Mouse (Mus musculus) natural killer cell, adult 2 months (primary cell): ENCODE results near the gene Cnpy1.

ENCODE experiments used
- DNase-seq, 2 experiments: peaks; one replicate each; pipeline ENCODE4 v3.0.0; 2022; ENCODE audit warnings: low spot score in 2 of 2

Cnpy1 gene

DNA sequence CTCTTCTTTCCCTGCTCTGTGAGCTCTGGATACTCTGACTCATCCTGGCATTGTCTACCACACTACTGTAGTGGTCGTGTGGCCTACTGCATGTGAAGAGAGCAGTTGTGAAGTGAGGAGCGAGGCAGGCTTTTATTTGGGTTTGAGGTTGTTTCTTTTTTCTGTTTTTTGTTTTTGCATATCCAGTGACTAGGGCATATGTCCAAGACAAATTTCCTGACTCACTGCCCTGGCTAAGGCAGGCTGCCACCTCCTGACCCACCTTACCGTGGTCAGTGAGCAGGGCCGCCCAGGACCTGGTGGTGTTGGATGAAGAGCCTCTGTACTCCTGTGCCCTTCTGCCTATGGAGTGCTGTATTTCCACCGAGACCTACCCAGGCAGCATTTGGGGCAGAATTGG is 5.8 kb downstream of the Cnpy1 start:
- no peak for DNase-seq

- no peak for DNase-seq
Observed at GRCm38 (mm10) chr5:28238876-28239275, 6.7 kb downstream of the Cnpy1 start.

DNA sequence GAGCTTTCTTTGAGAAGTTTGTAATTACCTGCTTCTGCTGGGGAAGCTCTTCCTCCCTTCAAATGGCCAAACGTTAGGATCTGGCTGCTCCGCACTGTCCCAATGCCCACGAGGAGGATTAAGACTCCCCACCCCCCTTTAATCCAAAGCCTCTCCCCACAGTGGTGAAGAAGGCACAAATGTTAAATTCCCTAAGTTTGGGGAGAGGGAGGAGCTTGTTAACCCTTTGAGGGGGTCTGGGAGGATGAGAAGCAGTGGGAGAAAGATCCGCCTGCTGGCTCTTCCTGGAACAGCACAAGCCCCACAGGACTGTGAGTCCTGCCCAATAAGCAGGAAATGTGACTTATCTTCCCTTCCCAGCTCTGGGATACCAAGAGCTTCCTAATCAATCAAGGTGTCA is 7.5 kb downstream of the Cnpy1 start:
- no peak for DNase-seq

DNA sequence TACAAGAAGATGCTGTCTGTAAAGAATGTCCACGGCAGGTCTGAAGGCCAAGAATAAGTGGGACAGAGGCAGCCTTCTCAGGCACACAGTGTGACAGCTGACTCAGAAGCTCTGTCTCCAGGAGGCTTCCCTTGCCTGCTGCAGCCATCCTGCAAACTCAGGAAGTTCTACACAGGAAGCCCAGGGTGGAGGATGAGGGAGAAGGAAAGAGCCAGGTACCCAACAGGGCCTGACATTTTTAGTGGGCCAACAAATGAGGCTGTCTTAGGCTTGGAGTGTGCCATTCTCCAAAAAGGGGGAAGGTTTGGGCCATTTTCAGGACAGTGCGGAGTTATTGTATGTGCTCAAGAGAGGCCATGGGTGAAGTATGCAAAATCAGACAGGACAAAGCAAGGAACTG is 7.9 kb downstream of the Cnpy1 start:
- no peak for DNase-seq

DNA sequence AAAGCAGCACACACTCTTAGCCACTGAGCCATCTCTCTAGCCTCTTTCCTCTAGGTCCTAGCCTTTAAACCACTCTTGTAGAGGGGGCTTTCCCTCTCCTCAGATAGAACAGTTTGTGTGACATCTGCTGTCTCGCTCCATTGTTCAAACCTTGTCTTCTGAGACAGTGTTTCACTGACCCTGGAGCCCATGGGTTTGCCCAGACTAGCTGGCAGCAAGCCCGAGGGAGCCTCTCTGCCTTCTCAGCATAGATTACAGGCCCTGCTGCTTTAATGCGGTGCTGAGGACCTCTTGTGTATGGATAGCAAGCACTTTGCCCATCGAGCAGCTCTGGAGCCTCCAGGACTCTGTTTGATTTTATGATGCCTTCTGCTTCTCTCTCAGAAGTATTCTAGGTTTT is 8.6 kb downstream of the Cnpy1 start:
- DNase-seq, result no peak

- DNase-seq, result no peak
Observed at GRCm38 (mm10) chr5:28236098-28236497, 9.5 kb downstream of the Cnpy1 start.

DNA sequence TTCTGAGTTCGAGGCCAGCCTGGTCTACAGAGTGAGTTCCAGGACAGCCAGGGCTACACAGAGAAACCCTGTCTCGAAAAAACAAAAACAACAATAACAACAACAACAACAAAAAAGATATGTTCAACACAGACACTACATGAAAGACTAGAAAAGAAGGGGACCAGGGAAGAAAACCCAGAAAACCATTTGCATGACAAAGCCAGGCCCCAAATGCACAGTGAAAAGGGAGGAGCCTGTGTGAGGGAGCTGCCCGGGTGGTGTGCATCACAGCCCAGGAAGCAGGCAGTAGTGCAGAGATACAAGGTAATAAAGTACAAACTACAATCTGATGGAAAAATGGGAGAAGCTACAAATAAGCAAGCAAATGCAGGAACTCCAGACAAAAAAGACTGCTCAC is 13.5 kb downstream of the Cnpy1 start:
- DNase-seq, result no peak

GRCm38 (mm10) chr5:28219596-28219995 is 26.0 kb downstream of the Cnpy1 start:
- DNase-seq, result no peak

DNA sequence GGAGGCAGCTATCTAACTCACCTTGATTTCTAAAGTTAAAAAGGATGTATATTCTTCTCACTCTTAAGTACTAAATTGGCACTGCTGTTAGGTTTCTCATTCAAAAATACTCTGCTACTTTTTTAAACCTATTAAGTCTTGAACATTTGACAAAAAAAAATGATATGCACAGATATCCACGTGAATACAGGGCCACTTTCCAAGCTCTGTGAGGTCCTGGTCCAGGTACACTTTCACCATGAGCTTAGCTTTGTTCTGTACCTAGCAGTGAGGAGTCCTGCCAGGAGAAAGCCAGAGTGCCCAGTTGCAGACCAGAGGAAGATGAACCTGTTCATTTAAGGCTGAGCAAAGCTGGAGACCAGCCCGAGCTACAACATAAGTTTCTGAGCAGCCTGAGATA is 32.2 kb downstream of the Cnpy1 start:
- no peak for DNase-seq

GRCm38 (mm10) chr5:28211651-28212310 is 33.8 kb downstream of the Cnpy1 start:
- DNase-seq, result no peak

DNA sequence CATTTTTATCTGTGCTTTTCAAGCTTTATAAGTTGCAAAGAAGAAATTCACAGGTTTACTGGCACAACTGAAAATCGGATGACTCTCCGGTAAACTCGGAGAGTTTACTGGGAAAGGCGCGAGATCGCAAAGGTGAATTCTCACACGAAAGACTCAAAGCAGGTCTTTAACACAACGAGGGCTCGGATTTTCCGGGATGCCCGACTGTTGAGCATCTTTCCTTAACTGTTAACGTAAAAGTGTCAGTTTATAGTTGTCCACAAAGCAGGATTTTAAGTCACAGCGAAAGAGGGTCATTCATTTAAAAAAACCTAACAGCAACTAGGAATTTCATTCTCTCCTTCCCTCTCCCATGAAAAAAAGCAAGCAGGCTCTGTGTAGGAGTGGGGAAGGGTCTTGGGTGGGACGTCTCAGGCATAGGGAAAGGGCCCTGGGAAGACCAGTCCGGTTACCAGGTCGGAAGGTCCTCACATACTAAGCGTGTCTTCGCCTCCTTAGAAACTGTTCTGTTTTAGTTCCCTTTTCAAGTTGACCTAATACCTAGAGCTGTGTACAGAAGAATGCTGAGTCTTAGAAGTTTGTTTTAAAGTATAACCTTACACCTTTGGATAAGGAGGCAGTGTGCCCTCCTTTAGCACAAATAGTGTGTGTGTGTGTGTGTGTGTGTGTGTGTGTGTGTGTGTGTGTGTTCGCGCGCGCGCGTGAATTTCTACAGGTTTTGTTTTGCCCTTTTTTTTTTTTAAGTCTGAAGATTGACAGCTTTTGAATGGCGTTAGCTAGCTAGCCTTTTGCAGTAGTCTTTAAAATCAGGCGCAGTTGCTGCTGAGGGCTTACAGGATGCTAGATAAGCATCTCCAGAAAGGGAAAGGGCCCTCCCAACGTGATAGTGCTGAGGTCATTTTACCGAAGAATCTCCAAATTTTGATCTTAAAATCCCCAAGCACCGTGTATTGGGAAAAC is 34.7 kb downstream of the Cnpy1 start:
- DNase-seq, result no peak

GRCm38 (mm10) chr5:28209549-28210431 is 35.8 kb downstream of the Cnpy1 start:
- no peak for DNase-seq

DNA sequence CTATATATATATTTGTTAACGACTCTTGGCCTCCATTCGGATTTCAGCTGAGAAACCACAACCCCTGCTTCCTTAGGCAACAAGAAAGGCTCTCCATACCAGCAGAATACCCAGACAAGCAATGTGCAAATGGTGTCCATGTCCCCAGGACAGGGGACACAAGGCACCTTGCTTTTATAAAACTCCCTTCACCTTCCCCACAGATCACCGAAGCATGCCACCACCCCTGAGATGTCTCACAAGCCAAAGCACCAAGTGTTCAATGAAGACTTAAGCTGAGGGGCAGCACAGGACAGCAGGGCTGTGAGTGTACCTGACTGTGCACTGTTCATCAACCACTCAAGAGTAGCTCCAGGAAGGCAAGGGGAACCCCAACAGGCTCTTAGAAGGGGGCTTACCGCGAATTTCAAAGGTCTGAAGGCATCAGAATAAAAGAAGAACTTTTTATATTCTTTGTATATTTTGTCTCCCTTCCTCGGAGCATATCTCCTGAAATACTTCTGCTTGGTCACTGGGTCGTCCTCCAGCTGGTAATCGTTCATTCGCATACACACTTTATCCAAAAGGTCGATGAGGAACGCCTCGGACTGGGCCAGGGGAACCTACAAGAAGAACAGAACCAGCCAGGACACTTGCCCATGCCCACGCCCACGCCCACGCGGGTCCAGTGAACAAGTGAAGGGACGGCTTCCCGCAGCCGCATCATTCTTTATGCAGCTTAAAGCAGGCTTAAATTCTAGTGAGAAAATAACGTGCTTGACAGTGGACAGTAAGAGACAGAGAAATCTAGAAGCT is 36.7 kb downstream of the Cnpy1 start:
- no peak for DNase-seq

- DNase-seq, result no peak
Observed at GRCm38 (mm10) chr5:28207043-28207442, 38.6 kb downstream of the Cnpy1 start.

- DNase-seq, result no peak
Observed at GRCm38 (mm10) chr5:28206448-28206847, 39.2 kb downstream of the Cnpy1 start.

GRCm38 (mm10) chr5:28204678-28205077 is 40.9 kb downstream of the Cnpy1 start:
- DNase-seq, result no peak

DNA sequence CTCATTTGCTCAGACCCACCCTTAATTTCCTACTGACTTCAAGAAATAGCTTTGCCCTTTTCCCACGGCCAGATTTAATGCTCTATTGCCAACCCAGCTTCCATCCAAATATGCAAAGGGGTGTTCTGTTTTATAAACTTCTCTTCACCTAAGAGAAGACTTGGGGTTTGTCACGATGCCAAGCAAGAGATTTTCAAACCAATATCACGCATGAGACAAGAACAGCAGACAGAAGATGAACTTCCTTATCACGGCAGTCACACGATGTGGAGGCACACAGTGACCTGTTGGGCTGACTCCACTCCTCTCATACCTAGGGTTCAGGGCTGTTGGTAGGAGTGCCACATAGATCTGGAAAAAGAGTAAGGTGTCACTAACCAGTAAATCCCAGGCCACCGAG is 42.5 kb downstream of the Cnpy1 start:
- no peak for DNase-seq

DNA sequence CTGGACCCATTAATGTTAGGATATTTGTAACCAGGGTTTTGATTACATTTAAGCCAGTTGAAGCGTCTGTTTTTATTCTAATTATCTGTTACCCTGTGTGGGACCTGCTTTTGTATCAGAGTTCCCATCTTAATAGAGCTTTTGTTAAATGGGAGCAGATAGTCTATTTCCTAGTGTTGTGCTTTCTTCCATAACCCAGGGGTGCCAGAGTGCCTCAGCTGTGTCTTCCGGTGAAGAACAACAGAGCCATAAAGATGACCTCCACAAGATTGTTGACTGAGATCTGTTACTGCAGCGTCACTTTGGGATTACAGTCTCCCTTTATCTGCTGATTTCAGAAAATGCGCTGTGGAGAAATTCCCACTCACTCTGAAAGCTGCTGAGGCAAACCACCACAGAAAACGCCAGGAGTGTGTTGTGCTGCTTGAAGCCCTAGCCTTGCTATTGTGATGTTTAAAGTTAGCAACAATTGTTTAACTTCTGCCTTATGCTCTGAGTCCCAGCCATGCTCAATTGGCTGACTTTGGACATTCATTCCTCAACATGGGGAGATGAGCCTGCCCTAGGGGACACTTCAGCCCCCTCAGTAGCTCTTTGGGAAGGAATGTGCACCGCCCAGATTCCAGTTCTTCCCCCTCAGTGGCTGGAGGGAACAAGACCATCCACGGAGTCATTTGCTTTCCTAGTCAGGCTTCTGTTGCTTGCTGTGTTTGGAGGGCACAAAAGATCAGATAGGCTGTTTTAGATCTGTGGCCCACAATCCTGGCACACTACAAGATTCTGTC is 46.3 kb downstream of the Cnpy1 start:
- DNase-seq, result no peak

- DNase-seq, result no peak
Observed at GRCm38 (mm10) chr5:28195473-28195872, 50.1 kb downstream of the Cnpy1 start.

DNA sequence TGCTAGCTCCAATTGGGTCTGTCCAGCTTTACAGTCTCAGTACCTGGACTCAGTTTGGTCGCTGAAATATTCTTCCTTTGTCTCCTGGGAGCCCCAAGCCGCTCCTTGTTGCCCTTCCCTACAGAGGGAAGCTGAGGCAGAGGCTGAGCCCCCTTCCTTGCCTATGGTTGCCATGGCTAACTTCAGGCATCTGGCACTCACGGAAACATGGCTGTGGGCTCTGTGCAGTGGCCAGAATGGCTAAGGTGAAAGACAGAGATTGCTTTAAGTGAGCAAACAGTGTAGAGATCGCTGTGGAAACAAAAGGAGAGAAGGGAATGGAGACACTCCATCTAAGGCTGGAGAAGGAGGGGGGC is 53.5 kb downstream of the Cnpy1 start:
- no peak for DNase-seq
